Mouse (Mus musculus) MEL (cell line): ENCODE measurements around the gene Insm2. TPM values are rescaled to one million over a fixed set of nuclear protein-coding genes. Genes with fewer than 3 reads are reported as not detected.
"Not testable (repeated sequence)": the region's sequence is repeated elsewhere in the genome, so short reads cannot be mapped to it uniquely, and the experiment has no call there.

Experiments used
- DNase-seq: peaks from one replicate; pipeline ENCODE4 v3.0.0; 2011; ENCODE audit warnings: low read depth, low spot score
- H3K27ac ChIP-seq: 2 replicates; pipeline ENCODE4 v1.5.1; 2012; ENCODE audit warnings: low read depth, mild to moderate bottlenecking, control low read depth, low read length, moderate library complexity; ENCODE audit not compliant: control insufficient read depth
- H3K27me3 ChIP-seq, 2 experiments: fragments of 150-350 bp in 1 of 2; sonication (generic) in 1 of 2; 2 replicates each; pipeline ENCODE4 v1.6.1; 2012; ENCODE audit warnings: low read length in 2 of 2, mild to moderate bottlenecking in 2 of 2, improper control_type of control experiment in 1 of 2, moderate library complexity in 1 of 2; ENCODE audit not compliant: insufficient read depth in 2 of 2, control insufficient read depth in 1 of 2
- H3K36me3 ChIP-seq, 2 experiments: 2 replicates each; pipeline ENCODE4 v1.6.1; 2012 to 2014; ENCODE audit warnings: low read length in 2 of 2, improper control_type of control experiment in 1 of 2, inconsistent platforms in 1 of 2, mild to moderate bottlenecking in 1 of 2; ENCODE audit not compliant: insufficient read depth in 2 of 2, control insufficient read depth in 1 of 2
- H3K4me1 ChIP-seq, 2 experiments: fragments of 150-350 bp in 1 of 2; sonication (generic) in 1 of 2; 2 replicates each; pipeline ENCODE4 v1.6.1; 2012; ENCODE audit warnings: low read length in 2 of 2, improper control_type of control experiment in 1 of 2, mild to moderate bottlenecking in 1 of 2; ENCODE audit not compliant: insufficient read depth in 2 of 2, control insufficient read depth in 1 of 2
- H3K4me3 ChIP-seq, 2 experiments: fragments of 150-350 bp in 1 of 2; sonication (generic) in 1 of 2; 2 replicates each; pipeline ENCODE4 v1.5.1; 2012; ENCODE audit warnings: low read depth in 2 of 2, low read length in 2 of 2, mild to moderate bottlenecking in 2 of 2, moderate library complexity in 2 of 2, control low read depth in 1 of 2, improper control_type of control experiment in 1 of 2; ENCODE audit not compliant: control insufficient read depth in 1 of 2, insufficient read depth in 1 of 2
- H3K79me2 ChIP-seq: 2 replicates; pipeline ENCODE4 v1.6.1; 2012; ENCODE audit warnings: mild to moderate bottlenecking, low read length, moderate library complexity; ENCODE audit not compliant: control insufficient read depth, poor library complexity, insufficient read depth
- H3K9ac ChIP-seq: 2 replicates; pipeline ENCODE4 v1.6.1; 2012; ENCODE audit warnings: low read depth, mild to moderate bottlenecking, control low read depth, low read length, moderate library complexity; ENCODE audit not compliant: control insufficient read depth, poor library complexity, severe bottlenecking
- H3K9me3 ChIP-seq: fragments of 150-350 bp; sonication (generic); replicated peaks from 2 replicates; pipeline ENCODE4 v1.6.1; 2012; ENCODE audit warnings: mild to moderate bottlenecking, low read length, improper control_type of control experiment, moderate library complexity; ENCODE audit not compliant: insufficient read depth
- BHLHE40 ChIP-seq: IDR thresholded peaks from 2 replicates; pipeline ENCODE4 v1.6.1; 2012; ENCODE audit warnings: low read depth, mild to moderate bottlenecking, inconsistent platforms, low read length, improper control_type of control experiment, borderline replicate concordance
- CHD2 ChIP-seq: IDR thresholded peaks from 2 replicates; pipeline ENCODE4 v1.6.1; 2011; ENCODE audit warnings: low read length, improper control_type of control experiment
- ETS1 ChIP-seq: IDR thresholded peaks from 2 replicates; pipeline ENCODE4 v1.6.1; 2012; ENCODE audit warnings: low read depth, mild to moderate bottlenecking, inconsistent platforms, low read length, improper control_type of control experiment, moderate library complexity
- GATA1 ChIP-seq: IDR thresholded peaks from 2 replicates; pipeline ENCODE4 v1.6.1; 2011; ENCODE audit warnings: low read depth, low read length, improper control_type of control experiment
- MEF2A ChIP-seq: IDR thresholded peaks from 2 replicates; pipeline ENCODE4 v1.6.1; 2014; ENCODE audit warnings: low read depth, mild to moderate bottlenecking, inconsistent platforms, low read length, improper control_type of control experiment; ENCODE audit not compliant: poor library complexity, insufficient replicate concordance, severe bottlenecking; ENCODE audit errors: extremely low read depth
- MXI1 ChIP-seq: IDR thresholded peaks from 2 replicates; pipeline ENCODE4 v1.6.1; 2011; ENCODE audit warnings: mild to moderate bottlenecking, low read depth, low read length, improper control_type of control experiment
- MYB ChIP-seq: IDR thresholded peaks from 2 replicates; pipeline ENCODE4 v1.6.1; 2011; ENCODE audit warnings: mild to moderate bottlenecking, low read depth, low read length, improper control_type of control experiment
- NRF1 ChIP-seq: IDR thresholded peaks from 2 replicates; pipeline ENCODE4 v1.6.1; 2014; ENCODE audit warnings: low read depth, mild to moderate bottlenecking, inconsistent platforms, low read length, improper control_type of control experiment, moderate library complexity; ENCODE audit not compliant: poor library complexity, insufficient read depth, severe bottlenecking
- POLR2A ChIP-seq, 2 experiments: IDR thresholded peaks; 2 replicates each; pipeline ENCODE4 v1.6.1; 2011 to 2012; ENCODE audit warnings: low read length in 2 of 2, mild to moderate bottlenecking in 2 of 2, control low read depth in 1 of 2, improper control_type of control experiment in 1 of 2, low read depth in 1 of 2, moderate library complexity in 1 of 2; ENCODE audit not compliant: control insufficient read depth in 1 of 2, insufficient read depth in 1 of 2, poor library complexity in 1 of 2
- POLR2AphosphoS5 ChIP-seq: IDR thresholded peaks from 2 replicates; pipeline ENCODE4 v1.6.1; 2012; ENCODE audit warnings: low read depth, borderline replicate concordance, mild to moderate bottlenecking, inconsistent platforms, low read length, moderate library complexity, mixed read lengths
- SIN3A ChIP-seq: IDR thresholded peaks from 2 replicates; pipeline ENCODE4 v1.6.1; 2012; ENCODE audit warnings: low read length, improper control_type of control experiment, inconsistent platforms
- SMC3 ChIP-seq: IDR thresholded peaks from 2 replicates; pipeline ENCODE4 v1.6.1; 2011; ENCODE audit warnings: low read depth, low read length, improper control_type of control experiment
- TCF12 ChIP-seq: IDR thresholded peaks from 2 replicates; pipeline ENCODE4 v1.6.1; 2014; ENCODE audit warnings: low read depth, mild to moderate bottlenecking, inconsistent platforms, low read length, improper control_type of control experiment, moderate library complexity
- USF1 ChIP-seq: IDR thresholded peaks from 2 replicates; pipeline ENCODE4 v1.6.1; 2014; ENCODE audit warnings: low read depth, mild to moderate bottlenecking, inconsistent platforms, low read length, improper control_type of control experiment, moderate library complexity
- USF2 ChIP-seq, 2 experiments: IDR thresholded peaks; 2 replicates each; pipeline ENCODE4 v1.6.1; 2011 to 2012; ENCODE audit warnings: improper control_type of control experiment in 2 of 2, low read length in 2 of 2, borderline replicate concordance in 1 of 2, inconsistent platforms in 1 of 2, low read depth in 1 of 2, mild to moderate bottlenecking in 1 of 2; ENCODE audit not compliant: insufficient read depth in 1 of 2
- ZKSCAN1 ChIP-seq: IDR thresholded peaks from 2 replicates; pipeline ENCODE4 v1.6.1; 2012; ENCODE audit warnings: low read depth, mild to moderate bottlenecking, inconsistent platforms, low read length, improper control_type of control experiment, moderate library complexity
- ZMIZ1 ChIP-seq: IDR thresholded peaks from 2 replicates; pipeline ENCODE4 v1.6.1; 2012; ENCODE audit warnings: low read depth, mild to moderate bottlenecking, inconsistent platforms, low read length, improper control_type of control experiment, moderate library complexity
- polyA plus RNA-seq, 2 experiments: library from polyadenylated mRNA; stranded (reverse) in 1 of 2; unstranded in 1 of 2; fragments of >175 nt in 1 of 2; fragments of >200 nt in 1 of 2; gene quantifications; 2 replicates each; pipeline versions ENCODE4 v1.2.1 to v1.2.4; 2012; ENCODE audit warnings: low replicate concordance in 2 of 2, low read depth in 1 of 2; ENCODE audit not compliant: insufficient read length in 2 of 2, insufficient read depth in 1 of 2, missing spikeins in 1 of 2
- total RNA-seq: library from RNA; depleted of rRNA; stranded (reverse); fragments of 300-350 nt; gene quantifications from 2 replicates; pipeline ENCODE4 v1.2.3, GENCODE M21; 2012

Gene Insm2
- total and polyA plus RNA-seq, 3 experiments, result not detected

DNA sequence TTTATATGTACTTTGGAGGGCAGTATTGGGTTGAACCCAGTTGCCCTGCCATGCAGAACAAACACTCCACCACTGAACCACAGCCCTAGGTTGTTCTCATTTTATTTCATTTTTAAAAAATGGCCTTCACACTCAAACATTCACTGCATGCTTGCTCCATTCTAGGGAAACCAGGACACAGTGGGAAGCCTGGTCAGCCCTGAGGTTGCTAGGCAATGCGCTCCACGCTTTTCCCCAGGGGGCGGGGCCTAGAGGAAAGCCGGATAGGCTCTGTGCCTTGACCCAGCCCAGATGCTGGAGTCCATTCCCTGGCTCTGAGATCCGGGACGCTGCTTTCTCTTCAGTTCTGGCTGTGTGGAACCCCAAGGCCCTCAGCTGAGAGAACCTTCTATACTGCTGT, 25.4 kb upstream of the Insm2 start:
- Histone ChIP-seq H3K4me3 (no peak overlapping the region), H3K79me2 (no peaks in the 10 kb centered on the region), H3K36me3 (peaks cover 0 to 4% of the 10 kb centered on the region in 2 experiments; a peak in 1 of 4 replicates), H3K27ac (no peak overlapping the region), H3K9ac (no peak overlapping the region), H3K9me3 (no peaks in the 10 kb centered on the region), H3K4me1 (peaks cover 0 to 9% of the 10 kb centered on the region in 2 experiments; a peak in 2 of 4 replicates), H3K27me3 (peaks cover 0 to 6% of the 10 kb centered on the region in 2 experiments; a peak in 3 of 4 replicates)
- no peak for TF ChIP-seq NRF1
- no peak for TF ChIP-seq USF2 (IDR thresholded peaks at IDR 0.05; ENCODE audit: borderline replicate concordance in 1 of 2, insufficient read depth in 1 of 2, low read depth in 1 of 2, low read length in 2 of 2)
- no peak for TF ChIP-seq POLR2AphosphoS5
- no peak for TF ChIP-seq BHLHE40
- no peak for TF ChIP-seq MYB
- no peak for TF ChIP-seq MEF2A
- no peak for TF ChIP-seq GATA1
- no peak for TF ChIP-seq USF1
- TF ChIP-seq SMC3, result no peak
- TF ChIP-seq POLR2A (IDR thresholded peaks at IDR 0.05; ENCODE audit: control insufficient read depth in 1 of 2, insufficient read depth in 1 of 2, low read depth in 1 of 2, low read length in 2 of 2, poor library complexity in 1 of 2), result no peak
- no peak for TF ChIP-seq TCF12
- TF ChIP-seq MXI1, result no peak
- no peak for TF ChIP-seq ETS1
- TF ChIP-seq ZKSCAN1, result no peak
- no peak for TF ChIP-seq SIN3A
- no peak for TF ChIP-seq ZMIZ1
- no peak for TF ChIP-seq CHD2
- no peak for DNase-seq

DNA sequence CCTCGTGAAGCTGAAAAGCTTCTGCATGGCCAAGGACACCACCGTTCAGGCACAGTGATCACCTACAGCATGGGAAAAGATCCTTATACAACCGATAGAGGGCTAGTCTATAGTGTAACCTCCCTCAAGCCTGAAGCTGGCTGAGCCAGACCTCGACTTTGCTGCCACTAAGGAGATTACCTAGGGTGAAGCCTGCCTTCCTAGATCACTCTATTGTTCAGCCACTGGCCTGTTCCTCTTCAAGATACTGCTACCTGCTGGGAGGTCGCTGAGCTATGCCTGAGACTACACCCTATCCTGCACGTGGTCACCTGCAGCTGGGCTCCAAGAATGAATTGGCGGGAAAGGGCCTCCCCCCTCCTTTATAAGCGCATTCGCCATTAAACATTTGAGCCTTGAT, 12.3 kb upstream of the Insm2 start:
- H3K4me3 ChIP-seq, H3K36me3 ChIP-seq, H3K9me3 ChIP-seq, H3K9ac ChIP-seq, H3K79me2 ChIP-seq, DNase-seq, H3K27me3 ChIP-seq, H3K4me1 ChIP-seq, H3K27ac ChIP-seq: not testable (repeated sequence)
